Mouse (Mus musculus) kidney, postnatal 0 days (tissue): ENCODE measurements around the gene Olfr1502. TPM values are rescaled to one million over a fixed set of nuclear protein-coding genes. Genes with fewer than 3 reads are reported as not detected.
"Not testable (repeated sequence)": the region's sequence is repeated elsewhere in the genome, so short reads cannot be mapped to it uniquely, and the experiment has no call there.

Experiments
- ATAC-seq: fragments of 200-750 bp; cut with Nextera tagmentation; replicated peaks from 2 replicates; pipeline ENCODE4 v1.8.0; 2017; ENCODE audit warnings: low read depth, moderate number of reproducible peaks, moderate TSS enrichment, moderate library complexity; ENCODE audit not compliant: low FRiP score
- DNase-seq: peaks from one replicate; pipeline ENCODE4 v3.0.0-alpha.2; 2016; ENCODE audit warnings: low spot score
- H3K27ac ChIP-seq: fragments of 300-500 bp; sonication (generic); 2 replicates; pipeline ENCODE4 v1.5.1; 2014; ENCODE audit warnings: mild to moderate bottlenecking
- H3K27me3 ChIP-seq: fragments of 300-500 bp; sonication (generic); 2 replicates; pipeline ENCODE4 v1.6.1; 2014; ENCODE audit warnings: low read length, mixed read lengths; ENCODE audit not compliant: insufficient read depth
- H3K36me3 ChIP-seq: fragments of 300-500 bp; sonication (generic); 2 replicates; pipeline ENCODE4 v1.6.1; 2014; ENCODE audit warnings: low read length, mixed read lengths; ENCODE audit not compliant: insufficient read depth
- H3K4me1 ChIP-seq: fragments of 300-500 bp; sonication (generic); replicated peaks from 2 replicates; pipeline ENCODE4 v1.6.1; 2014; ENCODE audit warnings: antibody characterized with exemption, low read length, mixed read lengths; ENCODE audit not compliant: insufficient read depth
- H3K4me2 ChIP-seq: fragments of 300-500 bp; sonication (generic); 2 replicates; pipeline ENCODE4 v1.6.1; 2014; ENCODE audit warnings: mild to moderate bottlenecking, low read length, moderate library complexity, mixed read lengths
- H3K4me3 ChIP-seq: fragments of 300-500 bp; sonication (generic); replicated peaks from 2 replicates; pipeline ENCODE4 v1.5.1; 2014; ENCODE audit warnings: low read depth, low read length
- H3K9ac ChIP-seq: fragments of 300-500 bp; sonication (generic); 2 replicates; pipeline ENCODE4 v1.6.1; 2014; ENCODE audit warnings: low read depth, low read length
- H3K9me3 ChIP-seq: fragments of 300-500 bp; sonication (generic); replicated peaks from 2 replicates; pipeline ENCODE4 v1.6.1; 2016; ENCODE audit warnings: low read length, inconsistent platforms, mixed read lengths
- CTCF ChIP-seq: IDR thresholded peaks from 2 replicates; pipeline ENCODE4 v1.5.1; 2016; ENCODE audit warnings: antibody characterized with exemption, low read depth, mild to moderate bottlenecking, moderate library complexity
- WGBS: fragments of 180-500 bp; shearing (Covaris S2); extraction: QIAGEN DNeasy Blood & Tissue Kit; methylation state at CpG from one replicate; pipeline ENCODE4 v1.1.7; 2014; 5-methylcytosine and 5-hydroxymethylcytosine counted together
- polyA plus RNA-seq: library from polyadenylated mRNA; unstranded; fragments of >200 nt; fragmentation: Nextera tagmentation; extraction: Ambion mirVana; gene quantifications from 2 replicates; pipeline ENCODE4 v1.2.1, GENCODE M21; 2015

Gene Olfr1502
- polyA plus RNA-seq = not detected in 2 replicates

DNA sequence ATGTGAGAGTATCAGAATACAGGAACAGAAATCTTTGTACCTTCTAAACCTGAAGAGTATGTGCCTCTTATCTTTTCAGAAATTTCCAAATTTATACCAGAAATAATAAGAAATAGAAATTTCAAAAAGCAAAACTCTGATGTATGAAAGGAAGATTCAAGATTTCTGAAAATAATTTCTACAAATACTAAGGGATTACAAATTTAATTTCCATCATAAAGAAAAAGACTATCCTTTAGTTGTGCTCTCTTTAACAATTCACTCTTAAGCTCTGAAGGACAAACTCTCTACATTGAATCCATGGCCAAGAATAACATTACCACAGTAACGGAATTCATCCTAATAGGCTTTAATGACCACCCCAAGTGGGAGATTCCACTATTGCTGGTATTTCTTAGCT lies at the start of gene Olfr1502:
Gene Olfr1502, plus strand, starts transcription at position 301 of the 400 bp plus-strand sequence.
- Histone ChIP-seq H3K27ac (no peak within 1 kb of the TSS), H3K27me3 (no peaks in the 10 kb centered on the region), H3K36me3 (no peaks in the 10 kb centered on the region), H3K9me3 (no peaks in the 10 kb centered on the region), H3K9ac (no peak within 1 kb of the TSS), H3K4me2 (no peak within 1 kb of the TSS), H3K4me1 (no peaks in the 10 kb centered on the region), H3K4me3 (no peak within 1 kb of the TSS)
- DNase-seq (no peak), ATAC-seq (no peak)
- no peak for TF ChIP-seq CTCF
- WGBS = 74% methylated on average over 1 of the region's 1 CpGs

DNA sequence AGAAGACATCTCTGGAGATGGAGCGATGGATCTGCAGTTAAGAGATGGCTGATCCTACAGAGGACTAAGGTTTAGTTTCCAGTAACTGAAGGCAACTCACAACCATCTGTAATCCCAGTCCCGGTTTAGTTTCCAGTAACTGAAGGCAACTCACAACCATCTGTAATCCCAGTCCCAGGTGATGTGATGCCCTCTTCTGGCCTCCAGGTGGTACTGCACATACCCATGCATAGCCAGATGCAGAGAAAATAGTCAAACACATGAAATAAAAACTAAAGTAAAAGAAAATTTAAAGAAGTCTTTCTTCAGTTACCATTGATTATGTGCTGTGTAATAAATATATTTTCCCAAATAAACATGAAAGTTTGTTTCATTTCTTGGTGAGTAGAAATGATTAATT lies 48.8 kb upstream of the Olfr1502 start:
- H3K9ac ChIP-seq = no peak overlapping the region
- H3K36me3 ChIP-seq = no peaks in the 10 kb centered on the region
- H3K27me3 ChIP-seq = no peaks in the 10 kb centered on the region
- no peaks in the 10 kb centered on the region for H3K9me3 ChIP-seq
- TF ChIP-seq CTCF = peak; percentile 41
- H3K4me2 ChIP-seq = no peak overlapping the region
- WGBS = 59% methylated on average over 2 of the region's 2 CpGs
- H3K4me1 ChIP-seq = no peaks in the 10 kb centered on the region
- ATAC-seq (no peak), DNase-seq (no peak)
- no peak overlapping the region for H3K4me3 ChIP-seq
- H3K27ac ChIP-seq = no peak overlapping the region

DNA sequence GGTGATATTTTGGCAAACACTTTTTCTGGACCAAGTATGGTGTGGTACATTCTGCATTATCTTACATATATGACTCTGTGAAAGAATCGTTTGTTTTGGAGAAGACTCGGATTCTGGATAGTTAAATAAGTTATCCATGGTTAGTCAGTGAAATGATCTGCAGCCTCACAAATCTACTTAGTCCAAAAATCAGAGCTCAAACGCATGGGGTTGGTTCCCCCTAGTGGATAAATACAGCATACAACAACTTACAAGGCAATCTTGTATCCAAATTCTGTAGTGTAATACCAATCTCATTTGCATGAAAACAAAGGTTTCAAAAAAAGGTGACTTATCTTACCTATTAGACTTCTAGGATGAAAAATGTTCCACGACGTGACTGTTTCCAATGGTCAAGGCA lies 42.8 kb upstream of the Olfr1502 start:
- ATAC-seq (no peak), DNase-seq (peak; percentile 54)
- no peaks in the 10 kb centered on the region for H3K4me1 ChIP-seq
- WGBS = 35% methylated on average over 5 of the region's 5 CpGs
- H3K9ac ChIP-seq = no peak overlapping the region
- H3K27ac ChIP-seq = no peak overlapping the region
- no peaks in the 10 kb centered on the region for H3K27me3 ChIP-seq
- H3K36me3 ChIP-seq = no peaks in the 10 kb centered on the region
- H3K4me3 ChIP-seq = no peak overlapping the region
- no peak overlapping the region for H3K4me2 ChIP-seq
- peak; percentile 69 for TF ChIP-seq CTCF
- no peaks in the 10 kb centered on the region for H3K9me3 ChIP-seq

DNA sequence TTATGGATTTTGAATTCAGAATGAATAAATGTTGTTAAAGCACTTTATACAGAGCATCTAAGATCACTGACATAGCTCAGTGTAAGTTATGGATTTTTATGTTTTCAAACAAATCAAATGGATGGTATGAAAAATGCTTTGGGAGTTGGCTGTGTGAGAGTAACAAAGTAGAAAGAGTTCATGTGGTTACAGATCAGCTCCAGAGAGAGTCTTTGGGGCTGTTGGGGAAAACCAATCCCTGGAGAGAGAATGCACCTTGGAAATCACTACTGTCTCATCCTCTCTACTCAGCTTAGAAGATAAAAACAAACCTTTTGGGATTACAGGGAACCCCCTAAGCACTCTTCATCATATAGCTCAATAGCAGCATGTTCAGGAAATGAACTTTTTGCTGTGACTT lies 42.2 kb upstream of the Olfr1502 start, which contains the start of gene Olfr1499:
Gene Olfr1499, minus strand, starts transcription at position 101 of the 400 bp plus-strand sequence.
- no peak within 1 kb of the TSS for H3K9ac ChIP-seq
- ATAC-seq = no peak
- H3K27me3 ChIP-seq = no peaks in the 10 kb centered on the region
- H3K9me3 ChIP-seq = no peaks in the 10 kb centered on the region
- H3K27ac ChIP-seq = no peak within 1 kb of the TSS
- no peaks in the 10 kb centered on the region for H3K4me1 ChIP-seq
- no peak for DNase-seq
- TF ChIP-seq CTCF = no peak
- no peaks in the 10 kb centered on the region for H3K36me3 ChIP-seq
- no peak within 1 kb of the TSS for H3K4me3 ChIP-seq
- H3K4me2 ChIP-seq = no peak within 1 kb of the TSS

GRCm38 (mm10) chr19:13820847-13821246 lies 40.7 kb upstream of the Olfr1502 start:
- no peak overlapping the region for H3K27ac ChIP-seq
- no peak for TF ChIP-seq CTCF

DNA sequence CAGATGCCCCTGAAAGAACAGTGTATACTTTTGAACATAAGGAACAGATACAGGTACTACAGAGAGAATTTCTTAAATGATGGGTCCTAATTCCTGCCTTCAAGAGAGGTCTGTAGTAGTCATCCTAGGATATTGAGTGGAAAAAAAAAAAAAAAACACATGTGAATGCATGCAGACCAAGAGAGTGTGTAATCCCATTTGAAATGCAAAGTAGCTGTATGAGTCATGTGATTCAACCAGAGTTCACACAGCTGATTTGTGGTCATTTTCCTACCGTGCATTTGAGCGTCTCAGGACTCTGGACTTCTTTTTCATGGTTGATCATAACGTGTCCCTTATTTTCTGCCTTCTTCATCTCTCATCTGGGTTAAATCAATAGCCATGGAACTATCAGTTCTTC lies 33.1 kb upstream of the Olfr1502 start:
- WGBS = 77% methylated on average over 3 of the region's 3 CpGs
- H3K9ac ChIP-seq = no peak overlapping the region
- TF ChIP-seq CTCF = no peak
- H3K27me3 ChIP-seq = no peaks in the 10 kb centered on the region
- H3K27ac ChIP-seq = no peak overlapping the region
- no peak for DNase-seq
- H3K4me1 ChIP-seq = no peaks in the 10 kb centered on the region
- no peak overlapping the region for H3K4me3 ChIP-seq
- H3K4me2 ChIP-seq = no peak overlapping the region
- H3K36me3 ChIP-seq = no peaks in the 10 kb centered on the region
- no peak for ATAC-seq
- no peaks in the 10 kb centered on the region for H3K9me3 ChIP-seq

More at GRCm38 (mm10) chr19:13820847-13821246, 40.7 kb upstream of the Olfr1502 start:
- 69% methylated on average over 5 of the region's 5 CpGs for whole genome bisulfite sequencing
- H3K27me3 ChIP-seq = no peaks in the 10 kb centered on the region
- H3K9me3 ChIP-seq = no peaks in the 10 kb centered on the region
- no peak overlapping the region for H3K4me3 ChIP-seq
- DNase-seq (no peak), ATAC-seq (no peak)
- H3K4me1 ChIP-seq = no peaks in the 10 kb centered on the region
- no peak overlapping the region for H3K4me2 ChIP-seq
- H3K9ac ChIP-seq = no peak overlapping the region
- no peaks in the 10 kb centered on the region for H3K36me3 ChIP-seq

GRCm38 (mm10) chr19:13830388-13830787 lies 31.2 kb upstream of the Olfr1502 start, which contains the start of gene Olfr1500:
Olfr1500 (minus strand) TSS chr19:13830488.
- no peak for ATAC-seq
- H3K9ac ChIP-seq = no peak within 1 kb of the TSS
- no peaks in the 10 kb centered on the region for H3K4me1 ChIP-seq
- H3K4me2 ChIP-seq = no peak within 1 kb of the TSS
- H3K36me3 ChIP-seq = no peaks in the 10 kb centered on the region
- no peak within 1 kb of the TSS for H3K4me3 ChIP-seq
- TF ChIP-seq CTCF = no peak
- DNase-seq = no peak
- H3K27ac ChIP-seq = no peak within 1 kb of the TSS
- no peaks in the 10 kb centered on the region for H3K27me3 ChIP-seq
- no peaks in the 10 kb centered on the region for H3K9me3 ChIP-seq

- H3K9me3 ChIP-seq, H3K4me1 ChIP-seq, DNase-seq, H3K9ac ChIP-seq, H3K27me3 ChIP-seq, ATAC-seq, H3K27ac ChIP-seq, H3K36me3 ChIP-seq, H3K4me2 ChIP-seq, H3K4me3 ChIP-seq: not testable (repeated sequence)
These were observed 11.0 kb upstream of the Olfr1502 start, which contains the start of gene Olfr1501 for GRCm38 (mm10) chr19:13850592-13850991. Olfr1501 (minus strand) TSS chr19:13850692.
